Mouse (Mus musculus): ENCODE data around the gene Foxn4.

The Foxn4 gene

GRCm38 (mm10) chr5:114273693-114274402 lies at the start of gene Foxn4:
TSS of gene Foxn4 (minus strand) at chr5:114273807.
- no peak for DNase-seq

DNA sequence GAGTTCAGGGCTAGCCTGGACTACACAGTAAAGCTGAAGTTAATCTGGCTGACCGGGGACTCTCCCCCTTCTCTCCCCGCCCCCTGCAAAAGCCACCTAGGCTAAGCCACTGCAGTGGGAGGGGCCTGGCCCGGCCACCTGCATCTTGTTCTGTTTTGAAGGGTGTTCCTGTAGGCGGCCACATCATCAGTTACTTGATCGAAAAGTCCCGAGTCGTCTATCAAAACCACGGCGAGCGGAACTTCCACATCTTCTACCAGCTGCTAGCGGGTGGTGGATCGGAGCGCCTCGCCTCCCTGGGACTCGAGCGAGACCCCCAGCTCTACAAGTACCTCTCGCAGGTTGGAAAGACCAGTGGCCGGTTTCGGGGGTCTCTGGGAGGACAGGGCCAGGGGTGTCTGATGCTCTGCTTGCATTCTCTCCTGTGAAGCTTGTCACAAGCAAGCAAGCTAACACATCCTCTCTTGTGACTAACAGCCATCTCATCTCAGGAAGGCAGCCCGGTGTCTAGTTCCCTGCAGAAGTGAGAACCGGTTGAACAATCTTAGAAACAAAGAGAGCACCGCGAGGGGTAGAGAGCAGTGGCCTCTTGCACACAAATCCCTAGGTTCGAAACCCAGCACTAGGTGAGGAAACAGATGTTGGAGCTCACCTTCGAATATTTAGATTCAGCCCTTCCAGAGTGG lies 49.6 kb upstream of the Foxn4 start:
- DNase-seq: no peak

DNA sequence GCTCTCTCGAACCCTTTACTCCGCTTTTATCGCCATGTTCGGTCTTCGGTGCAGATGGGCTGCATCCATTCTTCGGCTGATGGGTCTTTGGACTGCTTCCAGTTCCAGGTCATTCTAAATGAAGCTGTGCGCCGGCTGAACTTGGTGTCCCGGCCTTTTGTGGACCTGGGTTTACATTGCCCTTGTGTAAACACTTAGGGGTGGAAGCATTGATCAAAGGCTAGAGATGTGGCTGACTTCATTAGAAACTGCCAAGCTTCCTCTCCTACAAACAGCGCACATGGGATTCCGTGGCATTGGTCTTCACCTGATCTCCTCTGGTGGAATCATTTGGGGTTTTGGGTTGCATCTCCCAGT lies 36.1 kb upstream of the Foxn4 start:
- DNase-seq: no peak

- peak; percentile 36 for DNase-seq
These were observed 35.4 kb upstream of the Foxn4 start for GRCm38 (mm10) chr5:114308765-114309679.

- DNase-seq: no peak
These were observed 32.9 kb upstream of the Foxn4 start for GRCm38 (mm10) chr5:114306496-114306895.

DNA sequence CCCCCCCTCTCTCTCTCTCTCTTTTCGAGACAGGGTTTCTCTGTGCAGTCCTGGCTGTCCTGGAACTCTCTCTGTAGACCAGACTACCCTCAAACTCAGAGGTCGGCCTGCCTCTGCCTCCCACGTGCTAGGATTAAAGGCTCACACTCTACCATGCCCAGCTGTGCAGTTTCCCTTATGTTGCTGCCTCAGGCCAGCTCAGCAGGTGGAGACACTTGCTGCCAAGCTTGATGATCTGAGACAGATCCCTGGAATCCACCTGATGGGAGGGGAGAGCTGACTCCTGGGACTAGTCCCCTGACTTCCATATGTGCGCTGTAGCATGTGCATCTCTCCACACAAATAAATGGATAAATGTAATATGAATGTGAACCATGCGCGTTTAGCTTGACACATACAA lies 29.6 kb upstream of the Foxn4 start:
- DNase-seq: no peak

- DNase-seq: no peak
These were observed 26.4 kb upstream of the Foxn4 start for GRCm38 (mm10) chr5:114299883-114300610.

GRCm38 (mm10) chr5:114299156-114299855 lies 25.7 kb upstream of the Foxn4 start:
- no peak for DNase-seq

DNA sequence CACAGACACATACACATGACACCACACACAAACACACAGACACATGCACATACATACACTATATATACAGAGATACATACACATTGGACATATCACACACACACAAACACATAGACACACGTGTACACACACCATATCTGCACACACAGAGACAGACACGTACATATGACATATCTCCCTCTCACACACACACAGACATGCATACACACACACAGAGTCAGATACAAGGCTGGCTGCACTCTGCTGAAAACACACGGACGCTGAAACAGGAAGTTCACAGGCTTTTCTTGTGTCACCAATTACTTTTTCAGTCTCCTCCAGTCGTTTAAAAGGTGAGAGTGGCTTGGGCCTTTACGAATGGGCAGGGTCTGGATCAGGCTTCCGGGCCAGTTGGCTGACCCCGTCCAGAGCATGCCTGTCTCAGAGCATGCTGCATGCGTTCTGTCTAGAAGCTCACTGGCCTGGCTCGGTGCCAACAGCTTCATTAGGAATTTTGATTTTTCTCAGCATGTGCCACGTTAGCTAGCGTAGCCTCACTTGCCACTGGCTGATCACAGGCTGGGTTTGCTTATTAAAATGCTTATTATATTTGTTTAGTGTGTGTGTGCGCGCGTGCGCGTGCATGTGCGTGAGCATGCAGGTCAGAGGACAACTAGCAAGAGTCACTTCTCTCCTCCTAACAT lies 24.7 kb upstream of the Foxn4 start:
- peak; percentile 38 for DNase-seq

DNA sequence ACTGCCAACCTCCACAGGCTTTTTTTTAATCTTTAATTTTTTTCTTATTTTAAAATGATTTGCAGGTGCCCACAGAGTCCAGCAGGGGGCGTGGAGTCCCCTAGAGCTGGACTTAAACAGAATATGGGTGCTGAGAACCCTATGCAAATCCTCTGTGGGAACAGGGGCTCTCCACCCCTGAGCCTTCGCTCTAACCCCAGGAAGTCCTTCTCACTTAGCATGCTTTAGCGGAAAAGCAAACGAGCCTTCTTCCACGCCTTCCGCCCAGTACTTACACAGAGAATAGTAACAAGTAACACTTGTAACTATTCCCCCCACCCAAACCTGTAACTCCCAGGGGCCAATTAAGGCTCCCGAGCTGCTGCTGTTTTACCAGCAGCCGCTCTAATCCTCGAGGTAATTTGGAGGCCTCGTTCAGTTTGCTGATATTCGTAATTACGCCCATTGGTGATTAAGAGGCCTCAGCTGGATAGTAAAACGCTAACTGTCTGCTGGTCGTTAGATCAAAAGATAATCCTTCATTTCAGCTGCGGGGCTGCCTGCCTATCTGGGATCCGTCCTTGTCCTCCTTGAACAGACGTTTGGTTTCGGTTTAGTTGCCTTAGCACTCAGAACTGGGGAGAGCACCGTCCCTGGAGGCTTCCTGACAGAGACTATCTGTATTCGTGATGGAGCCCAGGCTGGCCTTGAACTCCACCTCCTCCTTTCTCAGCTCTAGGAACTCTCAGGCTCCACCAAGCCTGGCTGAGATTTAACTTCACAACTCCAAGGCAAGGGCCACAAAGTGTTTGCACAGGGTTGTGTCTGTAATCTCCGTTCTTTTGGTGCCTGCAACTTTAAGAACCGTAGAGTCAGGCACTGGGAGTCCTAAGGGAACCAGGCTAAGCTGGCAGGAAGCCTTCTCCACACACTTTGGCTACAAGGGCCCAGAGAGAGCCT lies 23.4 kb upstream of the Foxn4 start:
- DNase-seq: no peak

DNA sequence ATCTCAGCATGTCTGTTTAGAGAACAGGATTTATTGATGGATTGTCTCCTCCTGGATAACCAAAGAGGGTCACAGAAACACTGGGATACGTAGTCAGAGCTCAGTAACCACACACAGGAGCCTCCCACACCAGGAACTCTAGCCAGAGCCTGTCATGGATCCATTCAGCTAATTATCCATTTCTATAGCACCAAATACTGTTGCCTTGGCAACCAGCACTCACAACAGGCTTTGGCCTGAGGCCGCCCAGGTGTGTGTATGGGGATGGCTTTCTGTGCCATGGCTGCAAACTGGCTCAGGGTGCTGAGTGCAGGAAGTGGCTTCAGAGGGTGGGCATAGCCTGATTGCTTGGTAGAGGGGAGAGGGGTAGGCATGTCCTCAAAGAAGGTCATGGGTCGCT lies 16.4 kb upstream of the Foxn4 start:
- DNase-seq: no peak

DNA sequence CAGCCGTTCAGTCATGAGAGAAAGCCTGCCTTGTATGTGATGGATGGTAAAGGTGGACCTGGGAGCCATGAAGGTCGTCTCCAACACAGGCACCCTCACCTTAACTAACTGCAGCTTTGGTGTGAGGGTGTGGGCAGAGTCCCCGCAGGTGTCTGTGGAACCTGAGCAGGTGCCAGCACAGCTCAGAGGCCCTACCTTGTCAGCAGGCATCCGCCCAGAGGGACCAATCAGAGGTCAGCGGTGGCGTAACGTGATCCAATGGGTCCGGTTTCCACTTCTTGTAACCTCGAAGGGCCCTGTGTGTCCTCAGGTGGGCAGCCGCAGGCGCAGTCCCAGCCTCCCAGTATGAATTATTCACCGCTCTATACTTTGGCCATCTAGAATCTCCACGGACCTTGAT lies 15.3 kb upstream of the Foxn4 start, which contains the start of gene Myo1h:
Gene Myo1h (plus strand): TSS at position 293 of the 400 bp plus-strand sequence.
- DNase-seq: no peak

DNA sequence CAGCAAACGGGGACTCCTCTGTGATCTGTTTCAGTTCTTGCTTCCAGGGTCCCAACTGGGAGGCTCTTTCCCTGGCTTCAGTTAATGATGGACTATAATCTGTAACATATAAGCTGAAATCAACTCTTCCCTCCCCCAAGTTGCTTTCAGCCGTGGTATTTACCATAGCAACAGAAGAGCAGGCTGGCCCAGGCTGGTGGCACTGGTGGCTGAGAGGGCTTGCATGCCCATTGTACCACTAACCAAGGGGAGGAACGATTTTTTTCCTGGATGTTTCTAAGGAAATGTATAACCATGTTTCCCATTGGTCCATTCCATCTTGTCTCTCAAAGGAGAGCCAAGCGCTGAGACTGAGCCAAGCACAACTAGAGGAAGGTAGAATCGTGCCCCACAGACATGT lies 14.8 kb upstream of the Foxn4 start:
- no peak for DNase-seq

DNA sequence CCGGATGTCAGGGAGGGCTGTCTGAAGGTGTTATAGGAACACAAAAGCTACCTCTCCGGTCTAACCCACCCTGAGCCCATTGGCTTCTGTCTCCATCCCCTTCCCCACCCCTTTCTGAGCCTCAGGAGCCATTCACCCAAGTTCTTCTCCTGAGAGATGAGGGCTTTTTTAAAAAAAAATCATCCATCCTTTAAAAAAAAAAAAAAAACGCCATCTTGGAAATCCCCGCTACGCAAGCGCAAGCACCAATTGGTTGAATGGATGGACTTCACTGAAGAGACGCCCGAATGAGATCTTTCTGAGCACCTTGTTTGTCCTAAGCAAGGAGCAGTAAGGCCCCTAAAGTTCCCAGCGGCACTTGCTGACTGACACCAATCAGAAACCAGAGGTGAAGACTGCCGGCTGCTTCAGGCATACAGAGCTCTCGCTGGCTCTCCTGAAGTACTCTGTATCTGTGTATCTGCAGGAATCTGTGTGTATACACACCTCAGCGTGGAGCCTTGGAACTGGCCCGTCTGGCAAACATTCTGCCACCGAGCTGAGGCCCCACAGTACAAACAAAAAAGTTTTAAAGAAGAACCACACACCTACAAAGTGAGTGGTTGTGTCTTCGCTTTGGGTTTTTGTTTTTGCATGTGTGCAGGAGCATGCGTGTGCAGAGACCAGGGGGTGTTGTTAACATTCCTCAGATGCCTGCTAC lies 13.4 kb upstream of the Foxn4 start:
- DNase-seq: no peak

GRCm38 (mm10) chr5:114286102-114286501 lies 12.5 kb upstream of the Foxn4 start:
- no peak for DNase-seq

DNA sequence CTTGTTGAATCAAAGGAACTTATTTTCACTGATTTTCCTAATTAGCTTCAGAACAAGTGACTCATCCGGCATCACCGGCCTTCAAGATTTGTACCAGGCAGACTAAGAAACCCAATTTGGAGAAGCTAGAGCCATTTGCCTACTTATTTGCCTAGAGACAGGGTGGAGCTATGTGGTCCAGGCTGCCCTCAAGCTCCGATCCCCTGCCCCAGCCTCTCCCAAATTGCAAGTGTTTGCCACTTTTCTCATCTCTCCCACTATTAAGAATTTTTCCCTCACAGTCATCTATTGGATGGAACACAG lies 11.7 kb upstream of the Foxn4 start:
- DNase-seq: no peak

- no peak for DNase-seq
These were observed 11.2 kb upstream of the Foxn4 start for GRCm38 (mm10) chr5:114284604-114285397.

GRCm38 (mm10) chr5:114282346-114282745 lies 8.7 kb upstream of the Foxn4 start:
- DNase-seq: no peak

Data from lung, postnatal 10 days (tissue).